Mouse (Mus musculus) kidney, embryonic 14.5 days (tissue): ENCODE data around the gene 1700034J05Rik. TPM values are rescaled to one million over a fixed set of nuclear protein-coding genes. Genes with fewer than 3 reads are reported as not detected.

Source experiments
- ATAC-seq: fragments of 200-750 bp; cut with Nextera tagmentation; 2 replicates; pipeline ENCODE4 v1.8.0; 2017; ENCODE audit warnings: moderate number of reproducible peaks, mild to moderate bottlenecking, moderate TSS enrichment, moderate library complexity; ENCODE audit not compliant: low FRiP score, low TSS enrichment
- H3K27ac ChIP-seq: fragments of 300-500 bp; sonication (generic); 2 replicates; pipeline ENCODE4 v1.5.1; 2014; ENCODE audit warnings: low read depth, mild to moderate bottlenecking, low read length, moderate library complexity, mixed read lengths
- H3K27me3 ChIP-seq: fragments of 300-500 bp; sonication (generic); 2 replicates; pipeline ENCODE4 v1.6.1; 2014; ENCODE audit warnings: mild to moderate bottlenecking, low read length; ENCODE audit not compliant: control insufficient read depth, insufficient read depth
- H3K36me3 ChIP-seq: fragments of 300-500 bp; sonication (generic); 2 replicates; pipeline ENCODE4 v1.6.1; 2014; ENCODE audit warnings: low read length, mixed read lengths; ENCODE audit not compliant: control insufficient read depth, insufficient read depth
- H3K4me1 ChIP-seq: fragments of 300-500 bp; sonication (generic); 2 replicates; pipeline ENCODE4 v1.6.1; 2014; ENCODE audit warnings: low read length, mixed read lengths; ENCODE audit not compliant: control insufficient read depth, insufficient read depth
- H3K4me2 ChIP-seq: fragments of 300-500 bp; sonication (generic); replicated peaks from 2 replicates; pipeline ENCODE4 v1.6.1; 2014; ENCODE audit warnings: low read depth, mild to moderate bottlenecking, low read length
- H3K4me3 ChIP-seq: fragments of 300-500 bp; sonication (generic); 2 replicates; pipeline ENCODE4 v1.5.1; 2014; ENCODE audit warnings: mild to moderate bottlenecking, low read length
- H3K9ac ChIP-seq: fragments of 300-500 bp; sonication (generic); 2 replicates; pipeline ENCODE4 v1.6.1; 2014; ENCODE audit warnings: low read depth, mild to moderate bottlenecking, low read length, moderate library complexity
- H3K9me3 ChIP-seq: fragments of 300-500 bp; sonication (generic); 2 replicates; pipeline ENCODE4 v1.6.1; 2016; ENCODE audit warnings: low read length; ENCODE audit not compliant: control insufficient read depth
- WGBS: fragments of 180-500 bp; shearing (Covaris S2); extraction: QIAGEN DNeasy Blood & Tissue Kit; methylation state at CpG from one replicate; pipeline ENCODE4 v1.1.7; 2014; 5-methylcytosine and 5-hydroxymethylcytosine counted together
- polyA plus RNA-seq: library from polyadenylated mRNA; unstranded; fragments of >200 nt; fragmentation: Nextera tagmentation; extraction: Ambion mirVana; gene quantifications from 2 replicates; pipeline ENCODE4 v1.2.1, GENCODE M21; 2014

The 1700034J05Rik gene
- polyA plus RNA-seq, 1 experiment from 2014 or later = 0.45 TPM

DNA sequence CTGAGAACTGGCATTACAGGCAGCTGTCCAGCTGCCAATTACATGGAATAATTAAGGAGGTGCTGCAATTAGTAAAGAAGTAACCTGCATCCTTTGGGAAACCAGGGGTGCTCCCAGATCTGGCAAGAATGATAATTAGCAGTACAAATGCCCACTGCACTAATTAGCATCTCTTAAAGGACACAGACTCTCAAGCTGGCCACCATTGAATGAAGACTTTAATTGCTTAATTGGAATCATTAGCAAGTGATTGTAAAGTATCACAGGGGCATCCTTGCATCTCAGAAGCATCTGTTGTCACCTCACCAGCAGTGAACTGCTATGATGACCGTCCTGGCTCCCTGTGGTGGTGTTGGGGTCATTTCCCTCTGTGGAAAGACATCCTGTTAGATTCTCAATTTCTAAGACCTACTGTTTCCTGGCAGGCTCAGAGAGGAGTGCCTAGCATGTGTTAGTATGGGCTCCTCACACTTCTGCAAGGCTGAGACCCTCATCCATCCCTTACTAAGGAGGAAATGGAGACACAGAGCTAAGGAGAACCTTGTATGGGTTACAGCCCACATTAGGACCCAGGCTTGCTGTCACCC lies 27.1 kb upstream of the 1700034J05Rik start:
- WGBS = 57% methylated on average over 1 of the region's 1 CpGs
- Histone ChIP-seq H3K27me3 (no peaks in the 10 kb centered on the region), H3K4me1 (no peaks in the 10 kb centered on the region), H3K36me3 (peaks cover 12% of the 10 kb centered on the region; the same call in 1 of the 2 replicates), H3K9ac (no peak overlapping the region), H3K9me3 (no peaks in the 10 kb centered on the region), H3K27ac (no peak overlapping the region), H3K4me3 (no peak overlapping the region), H3K4me2 (no peak overlapping the region)
- no peak for ATAC-seq

- Histone ChIP-seq H3K4me2 (no peak overlapping the region), H3K27me3 (no peaks in the 10 kb centered on the region), H3K9me3 (no peaks in the 10 kb centered on the region), H3K27ac (no peak overlapping the region; the same call in 1 of the 2 replicates), H3K9ac (no peak overlapping the region), H3K36me3 (peaks cover 12% of the 10 kb centered on the region; the same call in 1 of the 2 replicates), H3K4me3 (no peak overlapping the region), H3K4me1 (no peaks in the 10 kb centered on the region)
- no peak for ATAC-seq
- WGBS = 45% methylated on average over 3 of the region's 3 CpGs
Measured at GRCm38 (mm10) chr6:146979953-146980352, 25.7 kb upstream of the 1700034J05Rik start.

- Histone ChIP-seq H3K27ac (no peak overlapping the region), H3K4me1 (no peaks in the 10 kb centered on the region), H3K4me2 (no peak overlapping the region), H3K4me3 (no peak overlapping the region), H3K9ac (no peak overlapping the region), H3K9me3 (no peaks in the 10 kb centered on the region), H3K36me3 (peaks cover 12% of the 10 kb centered on the region; the same call in 1 of the 2 replicates), H3K27me3 (no peaks in the 10 kb centered on the region)
- 74% methylated on average over 1 of the region's 1 CpGs for WGBS
- ATAC-seq = no peak
Measured at GRCm38 (mm10) chr6:146979115-146979744, 25.0 kb upstream of the 1700034J05Rik start.

DNA sequence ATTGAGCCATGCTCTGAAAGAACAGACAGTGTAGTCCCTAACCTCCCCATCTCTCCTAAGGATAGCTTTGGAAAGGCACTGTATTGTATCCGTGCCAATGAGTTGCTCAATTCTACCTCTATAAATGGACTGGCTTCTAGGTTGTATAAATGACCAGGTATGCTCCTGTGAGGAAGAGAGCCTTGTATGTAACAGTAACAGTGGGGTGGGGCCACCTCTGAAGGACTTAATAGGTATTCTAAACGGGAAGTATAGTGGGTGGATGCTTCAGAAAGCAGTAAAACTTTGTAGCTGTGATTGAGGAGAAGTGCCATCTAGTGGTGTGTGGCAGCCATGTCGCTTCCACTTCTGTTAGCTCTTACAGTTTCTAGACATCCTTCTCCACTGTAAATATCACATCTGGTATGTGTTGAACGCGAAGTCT lies 24.5 kb upstream of the 1700034J05Rik start:
- Histone ChIP-seq H3K9me3 (no peaks in the 10 kb centered on the region), H3K4me2 (no peak overlapping the region), H3K4me1 (no peaks in the 10 kb centered on the region), H3K27me3 (no peaks in the 10 kb centered on the region), H3K9ac (no peak overlapping the region), H3K36me3 (peaks cover 12% of the 10 kb centered on the region; the same call in 1 of the 2 replicates), H3K4me3 (no peak overlapping the region), H3K27ac (no peak overlapping the region)
- no peak for ATAC-seq
- WGBS = 46% methylated on average over 5 of the region's 5 CpGs

- H3K36me3 ChIP-seq = peaks cover 9% of the 10 kb centered on the region; the same call in 1 of the 2 replicates
- no peaks in the 10 kb centered on the region for H3K4me1 ChIP-seq
- H3K27ac ChIP-seq = no peak overlapping the region
- no peaks in the 10 kb centered on the region for H3K9me3 ChIP-seq
- H3K4me3 ChIP-seq = no peak overlapping the region
- no peak for ATAC-seq
- H3K9ac ChIP-seq = no peak overlapping the region
- H3K27me3 ChIP-seq = no peaks in the 10 kb centered on the region
- no peak overlapping the region for H3K4me2 ChIP-seq
- WGBS = 89% methylated on average over 8 of the region's 8 CpGs
Measured at GRCm38 (mm10) chr6:146976446-146976845, 22.2 kb upstream of the 1700034J05Rik start.

DNA sequence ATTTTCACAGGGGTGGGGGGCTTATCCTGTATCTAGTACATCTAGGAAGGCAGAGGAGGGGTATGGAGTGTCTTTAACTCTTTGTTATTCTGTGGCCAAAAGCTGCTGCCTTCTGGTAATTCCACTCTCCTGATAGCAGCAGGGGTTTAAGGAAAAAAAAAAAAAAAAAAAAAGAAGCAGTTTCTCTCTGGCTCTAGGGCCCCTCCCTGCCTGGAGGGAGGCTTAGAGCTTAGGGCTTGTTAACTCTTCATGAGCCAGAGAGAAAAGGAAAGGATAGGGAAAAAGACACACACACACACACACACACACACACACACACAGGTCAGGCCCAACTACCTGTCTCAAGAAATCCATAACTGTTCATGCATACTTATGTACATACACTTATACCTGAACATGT lies 19.6 kb upstream of the 1700034J05Rik start:
- Histone ChIP-seq H3K4me2 (no peak overlapping the region), H3K4me1 (no peaks in the 10 kb centered on the region), H3K36me3 (peaks cover 7% of the 10 kb centered on the region; the same call in 1 of the 2 replicates), H3K9me3 (no peaks in the 10 kb centered on the region), H3K4me3 (no peak overlapping the region), H3K9ac (no peak overlapping the region), H3K27ac (no peak overlapping the region), H3K27me3 (no peaks in the 10 kb centered on the region)
- ATAC-seq = no peak

GRCm38 (mm10) chr6:146973406-146973805 lies 19.2 kb upstream of the 1700034J05Rik start:
- 60% methylated on average over 2 of the region's 2 CpGs for WGBS
- H3K9ac ChIP-seq = no peak overlapping the region
- no peak overlapping the region for H3K4me3 ChIP-seq
- H3K9me3 ChIP-seq = no peaks in the 10 kb centered on the region
- ATAC-seq = no peak
- peaks cover 7% of the 10 kb centered on the region; the same call in 1 of the 2 replicates for H3K36me3 ChIP-seq
- H3K27me3 ChIP-seq = no peaks in the 10 kb centered on the region
- H3K27ac ChIP-seq = no peak overlapping the region
- H3K4me2 ChIP-seq = no peak overlapping the region
- H3K4me1 ChIP-seq = no peaks in the 10 kb centered on the region

DNA sequence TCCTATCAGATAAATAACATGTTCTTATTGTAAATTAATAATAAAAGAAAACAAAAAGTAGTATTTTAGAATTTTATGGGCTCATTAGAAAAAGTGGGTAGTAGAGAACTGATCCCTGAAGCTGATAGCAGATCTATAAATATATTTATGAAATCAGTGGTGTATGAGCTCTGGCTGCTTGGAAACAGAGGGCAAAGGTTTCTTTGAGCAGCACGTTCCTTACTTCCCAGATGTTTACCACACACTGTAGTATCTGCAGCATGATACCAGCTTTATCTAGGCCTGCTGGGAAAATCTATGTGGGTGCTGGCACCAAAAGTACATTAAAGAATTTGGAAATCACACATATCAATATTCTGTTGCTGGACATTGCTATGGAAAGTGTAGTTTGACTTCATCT lies 18.5 kb upstream of the 1700034J05Rik start:
- H3K27ac ChIP-seq = no peak overlapping the region
- H3K4me3 ChIP-seq = no peak overlapping the region
- H3K4me2 ChIP-seq = no peak overlapping the region
- H3K4me1 ChIP-seq = no peaks in the 10 kb centered on the region
- 42% methylated on average over 1 of the region's 1 CpGs for WGBS
- no peak for ATAC-seq
- peaks cover 7% of the 10 kb centered on the region; the same call in 1 of the 2 replicates for H3K36me3 ChIP-seq
- H3K9me3 ChIP-seq = no peaks in the 10 kb centered on the region
- H3K9ac ChIP-seq = no peak overlapping the region
- H3K27me3 ChIP-seq = no peaks in the 10 kb centered on the region

DNA sequence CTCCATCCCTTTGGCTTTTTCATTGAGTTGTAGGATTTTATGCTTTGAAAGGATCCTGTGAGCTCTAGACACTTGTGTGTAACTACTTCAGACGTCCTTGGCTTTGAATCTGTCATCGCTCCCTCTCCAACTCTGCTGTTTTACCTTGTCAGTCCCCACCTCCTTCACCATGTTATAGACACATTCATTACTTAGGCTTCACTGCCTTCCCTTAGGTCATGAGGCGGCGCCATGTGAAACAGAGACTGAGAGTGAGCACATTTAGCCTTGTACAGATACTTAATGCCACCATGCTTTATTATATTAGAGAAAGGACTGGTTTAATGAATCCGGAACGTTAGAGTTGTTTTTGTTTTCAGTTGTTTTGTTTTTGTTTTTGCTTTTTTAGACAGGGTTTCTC lies 17.8 kb upstream of the 1700034J05Rik start:
- Histone ChIP-seq H3K9me3 (no peaks in the 10 kb centered on the region), H3K4me1 (no peaks in the 10 kb centered on the region), H3K9ac (no peak overlapping the region), H3K36me3 (peaks cover 1% of the 10 kb centered on the region; the same call in 1 of the 2 replicates), H3K27me3 (no peaks in the 10 kb centered on the region), H3K4me3 (no peak overlapping the region), H3K27ac (no peak overlapping the region), H3K4me2 (no peak overlapping the region)
- 62% methylated on average over 6 of the region's 6 CpGs for WGBS
- no peak for ATAC-seq
